Mouse (Mus musculus) heart, embryonic 12.5 days (tissue): Measurements from ENCODE around the gene Slc5a11. TPM values are rescaled to one million over a fixed set of nuclear protein-coding genes. Genes with fewer than 3 reads are reported as not detected.

Source experiments
- ATAC-seq: fragments of 200-750 bp; cut with Nextera tagmentation; 2 replicates; pipeline ENCODE4 v1.8.0; 2017; ENCODE audit warnings: moderate TSS enrichment, moderate library complexity; ENCODE audit not compliant: insufficient number of reproducible peaks, low FRiP score
- H3K27ac ChIP-seq: fragments of 300-500 bp; sonication (generic); 2 replicates; pipeline ENCODE4 v1.5.1; 2016; ENCODE audit warnings: mild to moderate bottlenecking, moderate library complexity; ENCODE audit not compliant: poor library complexity, severe bottlenecking
- H3K27me3 ChIP-seq: fragments of 300-500 bp; sonication (generic); replicated peaks from 2 replicates; pipeline ENCODE4 v1.6.1; 2016; ENCODE audit warnings: mild to moderate bottlenecking, moderate library complexity
- H3K36me3 ChIP-seq: fragments of 300-500 bp; sonication (generic); 2 replicates; pipeline ENCODE4 v1.6.1; 2016; ENCODE audit warnings: mild to moderate bottlenecking, moderate library complexity
- H3K4me1 ChIP-seq: fragments of 300-500 bp; sonication (generic); replicated peaks from 2 replicates; pipeline ENCODE4 v1.6.1; 2016; ENCODE audit warnings: mild to moderate bottlenecking
- H3K4me2 ChIP-seq: fragments of 300-500 bp; sonication (generic); 2 replicates; pipeline ENCODE4 v1.6.1; 2016; ENCODE audit warnings: mild to moderate bottlenecking, moderate library complexity
- H3K4me3 ChIP-seq: fragments of 300-500 bp; sonication (generic); 2 replicates; pipeline ENCODE4 v1.5.1; 2016; ENCODE audit warnings: mild to moderate bottlenecking
- H3K9ac ChIP-seq: fragments of 300-500 bp; sonication (generic); 2 replicates; pipeline ENCODE4 v1.6.1; 2016; ENCODE audit warnings: mild to moderate bottlenecking, moderate library complexity
- H3K9me3 ChIP-seq: fragments of 300-500 bp; sonication (generic); replicated peaks from 2 replicates; pipeline ENCODE4 v1.6.1; 2016; ENCODE audit warnings: mild to moderate bottlenecking, moderate library complexity
- WGBS: fragments of 180-500 bp; shearing (Covaris S2); methylation state at CpG from one replicate; pipeline ENCODE4 v1.1.7; 2016; 5-methylcytosine and 5-hydroxymethylcytosine counted together
- polyA plus RNA-seq: library from polyadenylated mRNA; unstranded; fragments of >200 nt; fragmentation: Nextera tagmentation; extraction: Ambion mirVana; gene quantifications from 2 replicates; pipeline ENCODE4 v1.2.1, GENCODE M21; 2016

Gene Slc5a11
- polyA plus RNA-seq, 1 experiment from 2014 or later = 0.34 TPM

GRCm38 (mm10) chr7:123191731-123192130, 22.8 kb upstream of the Slc5a11 start:
- Histone ChIP-seq H3K4me1 (peaks cover 10% of the 10 kb centered on the region), H3K9me3 (no peaks in the 10 kb centered on the region), H3K27ac (no peak overlapping the region), H3K4me2 (no peak overlapping the region), H3K27me3 (no peaks in the 10 kb centered on the region), H3K36me3 (peaks cover 86% of the 10 kb centered on the region), H3K9ac (no peak overlapping the region), H3K4me3 (no peak overlapping the region)
- 80% methylated on average over 5 of the region's 5 CpGs for WGBS
- ATAC-seq = no peak

DNA sequence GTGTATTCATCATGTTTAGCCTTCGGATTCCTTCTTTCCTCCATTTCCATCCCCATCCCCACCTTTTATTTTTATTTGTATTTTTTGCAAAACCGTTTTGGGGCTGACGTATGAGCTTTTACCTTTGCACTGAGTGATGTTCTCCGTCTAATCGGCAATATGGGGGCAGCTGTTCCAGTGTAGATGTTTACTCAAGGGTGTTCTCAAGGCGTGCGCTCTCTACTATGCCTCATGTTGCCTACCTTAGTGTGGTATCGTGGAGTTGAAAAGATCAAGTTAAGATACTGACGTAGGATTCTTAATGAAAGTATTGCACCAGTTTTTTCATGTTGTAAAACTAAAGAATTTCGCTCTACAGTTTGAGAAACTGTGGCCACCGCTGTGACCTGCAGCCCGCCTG, 21.4 kb upstream of the Slc5a11 start:
- ATAC-seq = no peak
- 95% methylated on average over 12 of the region's 12 CpGs for WGBS
- Histone ChIP-seq H3K4me1 (peaks cover 10% of the 10 kb centered on the region), H3K36me3 (peaks cover 73% of the 10 kb centered on the region), H3K4me3 (no peak overlapping the region), H3K27ac (no peak overlapping the region), H3K27me3 (no peaks in the 10 kb centered on the region), H3K4me2 (no peak overlapping the region), H3K9me3 (no peaks in the 10 kb centered on the region), H3K9ac (no peak overlapping the region)

GRCm38 (mm10) chr7:123194696-123195095, 19.9 kb upstream of the Slc5a11 start:
- 90% methylated on average over 8 of the region's 8 CpGs for WGBS

GRCm38 (mm10) chr7:123196432-123196831, 18.1 kb upstream of the Slc5a11 start:
- H3K36me3 ChIP-seq = peaks cover 41% of the 10 kb centered on the region
- no peaks in the 10 kb centered on the region for H3K27me3 ChIP-seq
- no peak overlapping the region for H3K9ac ChIP-seq
- H3K9me3 ChIP-seq = no peaks in the 10 kb centered on the region
- ATAC-seq = no peak
- H3K4me1 ChIP-seq = peaks cover 10% of the 10 kb centered on the region
- 61% methylated on average over 5 of the region's 5 CpGs for WGBS
- no peak overlapping the region for H3K4me3 ChIP-seq
- no peak overlapping the region for H3K27ac ChIP-seq
- H3K4me2 ChIP-seq = no peak overlapping the region

More at GRCm38 (mm10) chr7:123194696-123195095, 19.9 kb upstream of the Slc5a11 start:
- Histone ChIP-seq H3K36me3 (peaks cover 58% of the 10 kb centered on the region), H3K27me3 (no peaks in the 10 kb centered on the region), H3K9ac (no peak overlapping the region), H3K9me3 (no peaks in the 10 kb centered on the region), H3K4me1 (peaks cover 10% of the 10 kb centered on the region), H3K4me3 (no peak overlapping the region), H3K4me2 (no peak overlapping the region), H3K27ac (no peak overlapping the region)
- ATAC-seq = no peak

DNA sequence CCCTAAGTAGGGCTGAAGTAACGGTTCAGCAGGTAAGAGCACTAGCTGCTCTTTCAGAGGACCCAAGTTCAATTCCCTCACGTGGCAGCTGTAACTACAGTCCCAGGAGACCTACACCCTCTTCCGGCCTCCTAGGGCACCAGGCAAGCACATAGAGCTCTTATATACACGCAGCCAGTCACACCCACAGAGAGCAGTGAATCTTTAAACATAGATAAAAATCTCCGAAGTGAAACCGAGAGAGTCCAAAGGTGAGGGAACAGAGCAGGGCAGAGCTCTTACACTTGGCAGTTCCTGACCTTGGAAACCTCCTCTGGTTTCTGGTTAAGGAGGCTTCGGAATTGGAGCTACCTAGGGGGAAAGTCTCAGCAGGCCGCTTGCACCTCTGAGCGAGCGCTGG, 15.9 kb upstream of the Slc5a11 start:
- Histone ChIP-seq H3K9ac (no peak overlapping the region), H3K9me3 (no peaks in the 10 kb centered on the region), H3K4me1 (peaks cover 10% of the 10 kb centered on the region), H3K36me3 (peaks cover 20% of the 10 kb centered on the region), H3K4me2 (no peak overlapping the region), H3K4me3 (no peak overlapping the region), H3K27me3 (no peaks in the 10 kb centered on the region), H3K27ac (no peak overlapping the region)
- 68% methylated on average over 10 of the region's 10 CpGs for WGBS
- ATAC-seq = no peak

DNA sequence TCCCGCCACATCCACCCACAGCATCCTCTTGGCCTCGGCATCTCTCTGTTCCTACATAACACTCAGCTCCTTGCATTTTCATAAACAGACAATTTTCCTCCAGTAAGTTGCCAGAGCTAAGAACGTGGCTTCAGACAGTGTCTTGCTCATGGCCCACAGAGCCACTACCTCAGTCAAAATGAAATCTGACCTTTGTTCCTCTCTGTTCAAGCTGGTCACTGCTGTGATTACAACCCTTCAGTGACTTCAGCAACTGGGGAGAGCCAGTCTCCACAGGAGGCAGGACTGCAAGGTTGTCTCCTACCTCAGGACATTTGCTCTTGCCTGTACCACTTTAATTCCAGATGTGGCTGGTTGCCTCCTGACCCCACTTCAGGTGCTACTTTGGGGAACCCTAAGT, 15.4 kb upstream of the Slc5a11 start:
- no peaks in the 10 kb centered on the region for H3K9me3 ChIP-seq
- peaks cover 17% of the 10 kb centered on the region for H3K36me3 ChIP-seq
- H3K4me1 ChIP-seq = peaks cover 10% of the 10 kb centered on the region
- no peak overlapping the region for H3K9ac ChIP-seq
- H3K4me3 ChIP-seq = no peak overlapping the region
- H3K4me2 ChIP-seq = no peak overlapping the region
- H3K27me3 ChIP-seq = no peaks in the 10 kb centered on the region
- WGBS = 68% methylated on average over 3 of the region's 3 CpGs
- no peak for ATAC-seq
- H3K27ac ChIP-seq = no peak overlapping the region

- Histone ChIP-seq H3K9me3 (no peaks in the 10 kb centered on the region), H3K27ac (no peak overlapping the region), H3K36me3 (peaks cover 14% of the 10 kb centered on the region), H3K9ac (no peak overlapping the region), H3K27me3 (no peaks in the 10 kb centered on the region), H3K4me2 (no peak overlapping the region), H3K4me3 (no peak overlapping the region), H3K4me1 (peaks cover 10% of the 10 kb centered on the region)
- ATAC-seq = no peak
- WGBS = 89% methylated on average over 15 of the region's 15 CpGs
These were observed 14.8 kb upstream of the Slc5a11 start for GRCm38 (mm10) chr7:123199656-123200206.

DNA sequence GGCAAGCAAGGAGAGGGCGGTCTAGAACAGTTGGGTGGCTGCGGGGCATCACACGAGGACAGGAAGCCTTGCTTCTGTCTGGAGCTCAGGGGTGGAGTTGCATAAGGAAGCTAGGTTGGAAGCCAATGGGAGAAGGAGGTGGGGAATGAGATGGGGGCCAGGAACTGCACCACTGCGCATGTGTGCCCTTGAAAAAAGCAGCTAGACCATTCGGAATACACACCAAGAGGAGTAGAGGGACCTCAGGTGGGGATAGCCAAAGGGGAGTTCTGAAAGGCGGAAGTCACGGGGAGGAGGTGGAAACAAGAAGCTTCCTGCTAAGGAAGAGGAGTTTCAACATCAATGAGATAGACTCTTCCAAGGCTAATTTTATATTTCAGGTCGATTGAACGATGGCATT, 13.9 kb upstream of the Slc5a11 start:
- Histone ChIP-seq H3K4me2 (no peak overlapping the region), H3K4me3 (no peak overlapping the region), H3K27me3 (no peaks in the 10 kb centered on the region), H3K9ac (no peak overlapping the region), H3K4me1 (peaks cover 10% of the 10 kb centered on the region), H3K27ac (no peak overlapping the region), H3K9me3 (no peaks in the 10 kb centered on the region), H3K36me3 (peaks cover 4% of the 10 kb centered on the region; the same call in 1 of the 2 replicates)
- 78% methylated on average over 9 of the region's 9 CpGs for WGBS
- ATAC-seq = no peak

DNA sequence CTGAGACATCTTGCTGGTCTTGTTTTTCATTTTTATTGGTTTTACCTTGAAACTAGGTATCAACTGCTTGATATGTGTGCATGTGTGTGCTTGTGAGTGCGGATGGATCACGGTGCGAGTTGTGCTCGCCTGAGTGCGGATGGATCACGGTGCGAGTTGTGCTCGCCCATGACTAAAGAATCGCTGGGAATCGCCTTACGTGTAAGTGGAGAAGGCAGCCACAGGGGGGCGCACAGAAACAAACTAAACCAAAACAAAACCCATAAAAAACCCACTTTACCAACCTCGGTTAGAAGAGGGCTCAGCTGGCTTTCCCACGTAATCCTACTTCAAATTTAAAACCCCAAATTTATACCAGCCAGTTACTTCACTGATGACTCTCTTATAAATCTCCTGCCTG, 9.3 kb upstream of the Slc5a11 start:
- Histone ChIP-seq H3K27ac (no peak overlapping the region), H3K36me3 (no peaks in the 10 kb centered on the region), H3K27me3 (no peaks in the 10 kb centered on the region), H3K4me3 (no peak overlapping the region), H3K4me1 (peaks cover 10% of the 10 kb centered on the region), H3K4me2 (no peak overlapping the region), H3K9ac (no peak overlapping the region), H3K9me3 (no peaks in the 10 kb centered on the region)
- no peak for ATAC-seq
- WGBS = 26% methylated on average over 14 of the region's 14 CpGs

DNA sequence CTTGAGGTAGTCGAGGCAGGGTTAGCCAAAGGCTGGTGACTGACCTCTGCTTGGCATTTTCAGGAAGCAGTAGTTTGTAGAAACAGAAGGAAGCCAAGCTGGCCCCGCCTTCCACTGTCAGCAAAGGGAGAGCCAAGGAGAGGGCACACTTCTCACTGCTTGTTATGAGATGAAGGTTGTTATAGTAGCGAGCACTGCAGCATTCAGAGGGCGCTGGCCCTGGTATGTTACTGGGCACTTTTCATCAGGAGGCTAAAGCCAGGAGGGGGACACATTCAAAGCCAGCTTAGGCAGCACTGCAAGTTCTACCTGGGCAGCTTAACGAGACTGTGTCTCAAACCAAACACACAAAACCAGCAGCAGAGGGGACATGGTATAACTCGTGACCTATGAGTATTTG, 7.0 kb upstream of the Slc5a11 start:
- Histone ChIP-seq H3K27me3 (no peaks in the 10 kb centered on the region), H3K4me1 (peaks cover 13% of the 10 kb centered on the region), H3K27ac (no peak overlapping the region), H3K9me3 (no peaks in the 10 kb centered on the region), H3K4me3 (no peak overlapping the region), H3K9ac (no peak overlapping the region), H3K36me3 (no peaks in the 10 kb centered on the region), H3K4me2 (no peak overlapping the region)
- 66% methylated on average over 6 of the region's 6 CpGs for WGBS
- ATAC-seq = no peak

DNA sequence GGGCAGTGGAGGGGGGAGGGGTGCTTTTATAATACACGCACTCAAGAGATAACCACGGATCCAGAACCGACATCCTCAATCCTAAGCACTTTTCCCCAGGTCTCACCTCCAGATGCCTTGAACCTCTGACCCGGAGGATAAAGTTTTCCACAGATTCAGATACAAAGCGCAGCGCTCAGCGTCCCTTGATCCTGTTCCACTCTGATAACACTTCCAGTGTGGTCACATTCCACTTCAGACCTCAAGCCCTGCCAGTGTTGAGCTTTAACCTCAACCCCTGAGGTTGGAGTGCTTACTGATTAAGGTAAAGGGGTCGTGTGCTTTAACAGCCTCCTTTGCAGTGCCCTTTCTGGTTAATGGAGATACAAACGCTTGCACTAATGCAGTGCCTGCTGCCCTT, 4.7 kb upstream of the Slc5a11 start:
- no peaks in the 10 kb centered on the region for H3K9me3 ChIP-seq
- H3K36me3 ChIP-seq = no peaks in the 10 kb centered on the region
- no peak overlapping the region for H3K9ac ChIP-seq
- H3K4me1 ChIP-seq = peaks cover 20% of the 10 kb centered on the region
- H3K27me3 ChIP-seq = no peaks in the 10 kb centered on the region
- H3K4me3 ChIP-seq = no peak overlapping the region
- WGBS = 8% methylated on average over 9 of the region's 9 CpGs
- no peak overlapping the region for H3K27ac ChIP-seq
- ATAC-seq = no peak
- 0 out of 2 replicates have a peak overlapping the region, but pooled peaks have one; percentile 10 for H3K4me2 ChIP-seq

GRCm38 (mm10) chr7:123211461-123211860, 3.1 kb upstream of the Slc5a11 start:
- 56% methylated on average over 5 of the region's 5 CpGs for whole genome bisulfite sequencing
- no peak overlapping the region for H3K4me2 ChIP-seq
- H3K27me3 ChIP-seq = no peaks in the 10 kb centered on the region
- H3K4me1 ChIP-seq = peaks cover 20% of the 10 kb centered on the region
- H3K9me3 ChIP-seq = no peaks in the 10 kb centered on the region
- H3K36me3 ChIP-seq = no peaks in the 10 kb centered on the region
- no peak overlapping the region for H3K27ac ChIP-seq
- no peak overlapping the region for H3K4me3 ChIP-seq
- no peak for ATAC-seq
- H3K9ac ChIP-seq = no peak overlapping the region
